Mouse (Mus musculus) lung, postnatal 4 days (tissue): ENCODE measurements around the gene Atg2b.

ENCODE experiments used
- DNase-seq, 2 experiments: peaks; one replicate each; pipeline ENCODE4 v3.0.0; 2021

The Atg2b gene

GRCm38 (mm10) chr12:105590786-105591185 is 94.2 kb downstream of the Atg2b start:
- no peak for DNase-seq

- DNase-seq, result no peak
Measured at GRCm38 (mm10) chr12:105587526-105587925, 97.5 kb downstream of the Atg2b start.

- peak; percentile 86 to 87 for DNase-seq
Measured at GRCm38 (mm10) chr12:105584851-105585250, 100.2 kb downstream of the Atg2b start.

- peak; percentile 51 to 72 for DNase-seq
Measured at GRCm38 (mm10) chr12:105583484-105583883, 101.5 kb downstream of the Atg2b start.

- DNase-seq, result no peak
Measured at GRCm38 (mm10) chr12:105582486-105582885, 102.5 kb downstream of the Atg2b start.

- no peak for DNase-seq
Measured at GRCm38 (mm10) chr12:105580490-105580889, 104.5 kb downstream of the Atg2b start.

GRCm38 (mm10) chr12:105574356-105574755 is 110.7 kb downstream of the Atg2b start:
- no peak for DNase-seq

- DNase-seq, result no peak
Measured at GRCm38 (mm10) chr12:105572622-105573021, 112.4 kb downstream of the Atg2b start.

GRCm38 (mm10) chr12:105571867-105572266 is 113.1 kb downstream of the Atg2b start:
- DNase-seq, result no peak
